Mouse (Mus musculus): ENCODE data around the gene Dapl1.

The Dapl1 gene

GRCm38 (mm10) chr2:59533971-59534748 is 49.7 kb downstream of the Dapl1 start:
- peak; percentile 40 for DNase-seq (ENCODE audit: low read depth, low spot score)

GRCm38 (mm10) chr2:59536958-59537357 is 52.5 kb downstream of the Dapl1 start:
- DNase-seq (ENCODE audit: low read depth, low spot score) = no peak

- no peak for DNase-seq (ENCODE audit: low read depth, low spot score)
These were observed 53.6 kb downstream of the Dapl1 start for GRCm38 (mm10) chr2:59538031-59538430.

GRCm38 (mm10) chr2:59539796-59540195 is 55.3 kb downstream of the Dapl1 start:
- DNase-seq (ENCODE audit: low read depth, low spot score) = peak; percentile 30

- peak; percentile 84 for DNase-seq (ENCODE audit: low read depth, low spot score)
These were observed 56.9 kb downstream of the Dapl1 start for GRCm38 (mm10) chr2:59541121-59541887.

GRCm38 (mm10) chr2:59543543-59544065 is 59.2 kb downstream of the Dapl1 start:
- DNase-seq (ENCODE audit: low read depth, low spot score) = no peak

- DNase-seq (ENCODE audit: low read depth, low spot score) = peak; percentile 26
These were observed 59.9 kb downstream of the Dapl1 start for GRCm38 (mm10) chr2:59544237-59544909.

- DNase-seq (ENCODE audit: low read depth, low spot score) = no peak
These were observed 60.5 kb downstream of the Dapl1 start for GRCm38 (mm10) chr2:59545001-59545400.

- no peak for DNase-seq (ENCODE audit: low read depth, low spot score)
These were observed 63.1 kb downstream of the Dapl1 start for GRCm38 (mm10) chr2:59547369-59548099.

GRCm38 (mm10) chr2:59552784-59553183 is 68.3 kb downstream of the Dapl1 start:
- no peak for DNase-seq (ENCODE audit: low read depth, low spot score)

- no peak for DNase-seq (ENCODE audit: low read depth, low spot score)
These were observed 70.0 kb downstream of the Dapl1 start for GRCm38 (mm10) chr2:59554373-59554940.
